Mouse (Mus musculus) cortical plate, adult 2 months (tissue): Measurements from ENCODE around the gene Emilin2. TPM values are rescaled to one million over a fixed set of nuclear protein-coding genes. Genes with fewer than 3 reads are reported as not detected.

ENCODE experiments used
- H3K27ac ChIP-seq: fragments of 200-500 bp; 2 replicates; pipeline ENCODE4 v1.5.1; 2012; ENCODE audit warnings: low read length, control low read depth, inconsistent platforms; ENCODE audit not compliant: insufficient read depth
- H3K4me1 ChIP-seq: fragments of 200-500 bp; 2 replicates; pipeline ENCODE4 v1.6.1; 2011; ENCODE audit warnings: low read length; ENCODE audit not compliant: control insufficient read depth, insufficient read depth
- H3K4me3 ChIP-seq: fragments of 200-500 bp; 2 replicates; pipeline ENCODE4 v1.5.1; 2011; ENCODE audit warnings: mild to moderate bottlenecking, low read length, control low read depth; ENCODE audit not compliant: insufficient read depth
- CTCF ChIP-seq: fragments of 200-500 bp; IDR thresholded peaks from 2 replicates; pipeline ENCODE4 v1.5.1; 2011; ENCODE audit warnings: mild to moderate bottlenecking, control low read depth, low read length; ENCODE audit not compliant: insufficient read depth; ENCODE audit errors: extremely low read depth
- POLR2A ChIP-seq: fragments of 200-500 bp; IDR thresholded peaks from 2 replicates; pipeline ENCODE4 v1.6.1; 2011; ENCODE audit warnings: mild to moderate bottlenecking, low read length, control low read depth; ENCODE audit not compliant: insufficient read depth; ENCODE audit errors: extremely low read depth
- polyA plus RNA-seq: library from polyadenylated mRNA; depleted of rRNA; stranded (reverse); fragments of >200 nt; gene quantifications from 2 replicates; pipeline ENCODE4 v1.2.3, GENCODE M21; 2012

Emilin2 gene
- polyA plus RNA-seq, 1 experiment = 1.7 TPM

DNA sequence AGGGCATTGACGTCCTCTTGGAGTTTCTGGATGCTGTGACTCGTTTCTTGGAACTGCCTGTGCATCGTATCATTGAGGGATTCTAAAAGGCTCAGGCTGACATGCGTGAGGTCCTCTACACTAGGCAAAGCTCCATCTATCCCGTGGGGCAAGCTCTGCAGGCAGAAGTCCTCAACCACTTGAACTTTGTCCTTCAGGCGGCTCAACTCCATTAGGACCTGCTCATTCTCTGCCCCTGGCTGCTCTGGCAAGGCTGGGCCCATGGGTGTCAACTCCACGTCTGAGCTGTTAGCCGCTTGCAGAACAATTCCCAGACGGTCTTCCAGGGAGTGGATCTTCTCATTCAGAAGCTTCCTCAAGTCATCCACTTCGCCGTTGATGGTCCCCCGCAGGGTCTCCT, 37.9 kb downstream of the Emilin2 start:
- Histone ChIP-seq H3K27ac (no peak overlapping the region), H3K4me3 (no peak overlapping the region), H3K4me1 (no peaks in the 10 kb centered on the region)
- TF ChIP-seq POLR2A = no peak
- TF ChIP-seq CTCF = no peak

GRCm38 (mm10) chr17:71268599-71268998, 43.2 kb downstream of the Emilin2 start:
- TF ChIP-seq POLR2A = no peak
- TF ChIP-seq CTCF = no peak

GRCm38 (mm10) chr17:71268152-71268551, 43.6 kb downstream of the Emilin2 start:
- Histone ChIP-seq H3K4me1 (no peaks in the 10 kb centered on the region), H3K4me3 (no peak overlapping the region), H3K27ac (no peak overlapping the region)
- no peak for TF ChIP-seq POLR2A
- no peak for TF ChIP-seq CTCF

More at GRCm38 (mm10) chr17:71268599-71268998, 43.2 kb downstream of the Emilin2 start:
- Histone ChIP-seq H3K4me3 (no peak overlapping the region), H3K27ac (no peak overlapping the region), H3K4me1 (no peaks in the 10 kb centered on the region)

DNA sequence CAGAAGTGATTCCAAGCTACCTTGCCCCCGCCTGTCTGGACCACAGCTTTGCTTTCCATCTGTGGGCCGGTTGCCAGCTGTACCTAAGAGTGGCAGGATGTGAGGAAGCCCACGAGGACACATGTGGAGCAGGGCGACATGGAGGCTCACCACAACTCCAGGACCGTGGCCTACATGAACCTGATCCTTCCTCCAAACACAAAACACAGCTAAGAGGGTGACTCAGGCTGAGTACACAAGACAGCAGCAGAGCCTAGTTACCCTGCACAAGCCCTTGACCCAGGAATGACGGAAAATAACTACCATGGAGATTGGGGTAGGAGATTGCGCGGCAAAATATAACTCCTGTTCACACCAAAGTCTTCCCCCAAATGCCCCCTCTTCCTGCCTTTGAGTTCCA, 44.4 kb downstream of the Emilin2 start:
- TF ChIP-seq CTCF (no peak), POLR2A (no peak)
- no peaks in the 10 kb centered on the region for H3K4me1 ChIP-seq
- no peak overlapping the region for H3K27ac ChIP-seq
- H3K4me3 ChIP-seq = no peak overlapping the region

DNA sequence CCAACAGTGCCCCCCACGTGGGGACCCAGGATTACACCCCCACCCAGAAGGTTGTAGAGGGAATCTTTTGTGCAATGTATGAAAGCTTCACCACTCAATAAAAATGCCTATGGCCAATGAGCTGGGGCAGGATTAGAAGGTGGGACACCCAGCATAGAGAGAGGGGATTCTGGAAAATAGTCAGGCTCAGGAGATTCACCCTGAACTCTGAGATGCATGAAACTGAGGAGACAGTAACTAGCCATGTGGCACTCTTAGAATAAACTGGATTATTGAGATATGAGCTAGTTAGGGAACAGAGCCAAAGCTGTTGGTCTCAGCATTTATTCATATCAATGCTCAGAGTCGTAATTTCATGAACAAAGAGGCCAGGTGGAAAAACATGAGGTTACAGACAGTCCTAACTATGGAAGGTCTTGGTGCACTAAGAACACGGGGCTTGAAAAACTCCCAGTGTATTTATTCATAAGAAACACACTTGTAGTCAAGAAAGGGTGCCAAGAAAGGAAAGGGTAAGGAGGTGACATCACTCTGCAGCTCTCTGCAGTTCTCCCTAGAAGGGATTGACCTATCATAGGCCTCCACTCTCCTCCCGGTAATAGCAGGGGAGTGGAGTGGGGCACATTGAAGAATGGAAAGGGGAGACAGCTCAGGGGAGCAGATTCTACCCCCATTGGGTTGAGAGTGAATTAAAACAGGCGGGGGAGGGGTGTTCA, 46.3 kb downstream of the Emilin2 start:
- Histone ChIP-seq H3K4me3 (no peak overlapping the region), H3K4me1 (no peaks in the 10 kb centered on the region), H3K27ac (no peak overlapping the region)
- TF ChIP-seq CTCF = no peak
- TF ChIP-seq POLR2A = no peak

- H3K27ac ChIP-seq = no peak overlapping the region
- no peaks in the 10 kb centered on the region for H3K4me1 ChIP-seq
- no peak for TF ChIP-seq POLR2A
- no peak for TF ChIP-seq CTCF
- H3K4me3 ChIP-seq = no peak overlapping the region
These were observed 47.0 kb downstream of the Emilin2 start for GRCm38 (mm10) chr17:71264739-71265138.

GRCm38 (mm10) chr17:71263136-71263535, 48.6 kb downstream of the Emilin2 start:
- no peak overlapping the region for H3K4me3 ChIP-seq
- no peaks in the 10 kb centered on the region for H3K4me1 ChIP-seq
- H3K27ac ChIP-seq = no peak overlapping the region
- TF ChIP-seq POLR2A = no peak
- no peak for TF ChIP-seq CTCF

DNA sequence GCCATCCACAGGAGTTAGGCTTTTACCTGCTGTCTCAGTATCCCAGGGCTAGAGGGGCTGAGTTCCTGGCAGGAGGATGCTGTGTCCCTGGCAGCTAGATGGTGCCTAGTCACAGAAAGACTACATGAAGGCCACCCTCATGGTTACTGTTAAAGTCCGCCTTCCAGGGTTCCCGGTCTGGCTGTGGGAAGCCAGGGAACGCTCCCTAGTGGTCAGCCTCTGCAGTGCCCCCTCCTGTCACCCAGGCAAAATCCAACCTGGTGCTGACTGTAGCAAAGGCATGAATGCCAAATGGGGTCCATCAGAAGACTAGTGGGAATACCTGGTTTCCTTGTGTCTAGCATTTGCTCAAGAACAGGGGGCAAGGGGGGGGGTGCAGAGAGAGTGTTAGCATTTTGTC, 51.1 kb downstream of the Emilin2 start:
- TF ChIP-seq CTCF (no peak), POLR2A (no peak)
- Histone ChIP-seq H3K4me1 (no peaks in the 10 kb centered on the region), H3K4me3 (no peak overlapping the region), H3K27ac (no peak overlapping the region)

DNA sequence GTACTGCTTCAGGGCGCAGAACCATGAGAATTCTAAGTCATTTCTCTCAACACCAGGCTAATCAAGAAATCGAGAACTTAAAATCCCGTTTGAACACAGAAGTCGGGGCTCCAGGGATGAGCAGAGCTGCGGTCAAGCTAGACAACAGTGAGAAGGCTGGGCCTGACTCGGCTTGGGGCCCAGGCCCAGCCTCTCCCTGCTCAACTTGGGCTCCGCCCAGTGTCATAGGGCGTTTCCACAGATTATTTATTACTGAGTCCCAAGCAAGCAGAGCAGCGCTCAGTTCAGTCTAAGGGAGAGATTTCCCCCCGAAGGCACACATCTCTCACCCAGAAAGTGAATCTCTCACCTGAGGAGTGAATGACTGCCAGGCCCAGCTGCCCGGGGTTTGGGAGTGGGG, 52.1 kb downstream of the Emilin2 start:
- no peak overlapping the region for H3K27ac ChIP-seq
- no peak for TF ChIP-seq CTCF
- H3K4me1 ChIP-seq = no peaks in the 10 kb centered on the region
- H3K4me3 ChIP-seq = no peak overlapping the region

GRCm38 (mm10) chr17:71256806-71257536, 54.8 kb downstream of the Emilin2 start:
- no peak for TF ChIP-seq POLR2A
- TF ChIP-seq CTCF = no peak
- Histone ChIP-seq H3K4me1 (no peaks in the 10 kb centered on the region), H3K27ac (no peak overlapping the region), H3K4me3 (no peak overlapping the region)
